Mouse (Mus musculus): ENCODE results near the gene 4921517D22Rik. TPM values are rescaled to one million over a fixed set of nuclear protein-coding genes. Genes with fewer than 3 reads are reported as not detected.
A peak's percentile ranks its signal among the peaks of the same experiment; 100 is the strongest.
"Not testable (repeated sequence)": the region's sequence is repeated elsewhere in the genome, so short reads cannot be mapped to it uniquely, and the experiment has no call there.

Gene 4921517D22Rik
- not detected in 2 replicates for polyA plus RNA-seq (2015; fragmentation: Nextera tagmentation; extraction: Ambion mirVana)

- Histone ChIP-seq H3K9ac (no peak within 1 kb of the TSS), H3K4me2 (no peak within 1 kb of the TSS), H3K9me3 (no peaks in the 10 kb centered on the region), H3K27ac (no peak within 1 kb of the TSS), H3K27me3 (replicated peaks) (no peaks in the 10 kb centered on the region), H3K36me3 (no peaks in the 10 kb centered on the region), H3K4me1 (no peaks in the 10 kb centered on the region), H3K4me3 (replicated peaks) (no peak within 1 kb of the TSS)
- no peak for ATAC-seq (ENCODE audit: insufficient read depth, low FRiP score, low read depth)
- WGBS, result 84% methylated on average over 3 of the region's 3 CpGs
Measured at GRCm38 (mm10) chr13:59694008-59694407, at the start of gene 4921517D22Rik. TSS of gene 4921517D22Rik (minus strand) at chr13:59694108.

- H3K9ac ChIP-seq, result no peak overlapping the region
- ATAC-seq (ENCODE audit: insufficient read depth, low FRiP score, low read depth), result no peak
- H3K9me3 ChIP-seq, result no peaks in the 10 kb centered on the region
- H3K36me3 ChIP-seq, result no peaks in the 10 kb centered on the region
- no peaks in the 10 kb centered on the region for H3K27me3 ChIP-seq (replicated peaks)
- 69% methylated on average over 10 of the region's 10 CpGs for WGBS
- H3K4me2 ChIP-seq, result no peak overlapping the region
- H3K4me3 ChIP-seq (replicated peaks), result no peak overlapping the region
- no peaks in the 10 kb centered on the region for H3K4me1 ChIP-seq
- H3K27ac ChIP-seq, result no peak overlapping the region
Measured at GRCm38 (mm10) chr13:59741697-59742096, 47.8 kb upstream of the 4921517D22Rik start.

GRCm38 (mm10) chr13:59741096-59741495 is 47.2 kb upstream of the 4921517D22Rik start:
- no peak for ATAC-seq (ENCODE audit: insufficient read depth, low FRiP score, low read depth)
- Histone ChIP-seq H3K4me3 (replicated peaks) (no peak overlapping the region), H3K9ac (no peak overlapping the region), H3K27ac (no peak overlapping the region), H3K4me1 (no peaks in the 10 kb centered on the region), H3K4me2 (no peak overlapping the region), H3K36me3 (no peaks in the 10 kb centered on the region), H3K27me3 (replicated peaks) (no peaks in the 10 kb centered on the region), H3K9me3 (no peaks in the 10 kb centered on the region)
- WGBS, result 87% methylated on average over 11 of the region's 11 CpGs

- no peaks in the 10 kb centered on the region for H3K36me3 ChIP-seq
- ATAC-seq (ENCODE audit: insufficient read depth, low FRiP score, low read depth), result peak; percentile 67; the same call in 1 of the 2 replicates
- no peak overlapping the region for H3K27ac ChIP-seq
- H3K4me2 ChIP-seq, result no peak overlapping the region
- H3K9me3 ChIP-seq, result no peaks in the 10 kb centered on the region
- H3K9ac ChIP-seq, result no peak overlapping the region
- H3K4me3 ChIP-seq (replicated peaks), result no peak overlapping the region
- WGBS, result 80% methylated on average over 4 of the region's 4 CpGs
- H3K27me3 ChIP-seq (replicated peaks), result no peaks in the 10 kb centered on the region
- no peaks in the 10 kb centered on the region for H3K4me1 ChIP-seq
Measured at GRCm38 (mm10) chr13:59739397-59739796, 45.5 kb upstream of the 4921517D22Rik start.

GRCm38 (mm10) chr13:59738455-59738854 is 44.5 kb upstream of the 4921517D22Rik start:
- Histone ChIP-seq H3K36me3 (no peaks in the 10 kb centered on the region), H3K27me3 (replicated peaks) (no peaks in the 10 kb centered on the region), H3K4me1 (no peaks in the 10 kb centered on the region), H3K4me2 (no peak overlapping the region), H3K4me3 (replicated peaks) (no peak overlapping the region), H3K9ac (no peak overlapping the region), H3K27ac (no peak overlapping the region), H3K9me3 (no peaks in the 10 kb centered on the region)
- ATAC-seq (ENCODE audit: insufficient read depth, low FRiP score, low read depth), result peak; percentile 76; the same call in 1 of the 2 replicates
- 84% methylated on average over 2 of the region's 2 CpGs for WGBS

GRCm38 (mm10) chr13:59735190-59735589 is 41.3 kb upstream of the 4921517D22Rik start:
- Histone ChIP-seq H3K27ac (no peak overlapping the region), H3K9ac (no peak overlapping the region), H3K9me3 (no peaks in the 10 kb centered on the region), H3K27me3 (replicated peaks) (no peaks in the 10 kb centered on the region), H3K4me3 (replicated peaks) (no peak overlapping the region), H3K4me2 (no peak overlapping the region), H3K4me1 (no peaks in the 10 kb centered on the region), H3K36me3 (no peaks in the 10 kb centered on the region)
- 17% methylated on average over 3 of the region's 3 CpGs for WGBS
- ATAC-seq (ENCODE audit: insufficient read depth, low FRiP score, low read depth), result peak; percentile 32; the same call in 1 of the 2 replicates

GRCm38 (mm10) chr13:59734347-59734746 is 40.4 kb upstream of the 4921517D22Rik start:
- not testable (repeated sequence) for H3K27ac ChIP-seq; H3K4me1 ChIP-seq; H3K4me2 ChIP-seq; H3K36me3 ChIP-seq; H3K9me3 ChIP-seq; ATAC-seq (ENCODE audit: insufficient read depth, low FRiP score, low read depth); H3K4me3 ChIP-seq (replicated peaks); H3K27me3 ChIP-seq (replicated peaks); H3K9ac ChIP-seq
- 37% methylated on average over 6 of the region's 6 CpGs for WGBS

GRCm38 (mm10) chr13:59733936-59734335 is 40.0 kb upstream of the 4921517D22Rik start:
- Histone ChIP-seq H3K27ac (no peak overlapping the region), H3K4me2 (no peak overlapping the region), H3K4me3 (replicated peaks) (no peak overlapping the region), H3K27me3 (replicated peaks) (no peaks in the 10 kb centered on the region), H3K9ac (no peak overlapping the region), H3K9me3 (no peaks in the 10 kb centered on the region), H3K36me3 (no peaks in the 10 kb centered on the region), H3K4me1 (no peaks in the 10 kb centered on the region)
- ATAC-seq (ENCODE audit: insufficient read depth, low FRiP score, low read depth), result no peak
- whole genome bisulfite sequencing, result 76% methylated on average over 4 of the region's 4 CpGs

- Histone ChIP-seq H3K4me2 (no peak within 1 kb of the TSS), H3K36me3 (no peaks in the 10 kb centered on the region), H3K27ac (no peak within 1 kb of the TSS), H3K27me3 (replicated peaks) (no peaks in the 10 kb centered on the region; the same call in 1 of the 2 replicates), H3K9ac (no peak within 1 kb of the TSS), H3K9me3 (no peaks in the 10 kb centered on the region), H3K4me3 (replicated peaks) (no peak within 1 kb of the TSS), H3K4me1 (0 out of 2 replicates have a peak, but pooled peaks cover 3% of the 10 kb centered on the region)
- ATAC-seq (ENCODE audit: insufficient read depth, low FRiP score, low read depth), result no peak
- 49% methylated on average over 7 of the region's 7 CpGs for WGBS
Measured at GRCm38 (mm10) chr13:59731652-59732051, 37.7 kb upstream of the 4921517D22Rik start, which contains the start of gene Spata31d1d. TSS of gene Spata31d1d (minus strand) at chr13:59731752.

GRCm38 (mm10) chr13:59728378-59729093 is 34.6 kb upstream of the 4921517D22Rik start:
- H3K27me3 ChIP-seq (replicated peaks), result no peaks in the 10 kb centered on the region; the same call in 1 of the 2 replicates
- peak; percentile 78 for ATAC-seq (ENCODE audit: insufficient read depth, low FRiP score, low read depth)
- WGBS, result 24% methylated on average over 7 of the region's 7 CpGs

GRCm38 (mm10) chr13:59726139-59726867 is 32.4 kb upstream of the 4921517D22Rik start:
- Histone ChIP-seq H3K4me3 (replicated peaks) (no peak overlapping the region), H3K9ac (no peak overlapping the region), H3K4me2 (peak overlapping the region; percentile 33), H3K27me3 (replicated peaks) (no peaks in the 10 kb centered on the region; the same call in 1 of the 2 replicates), H3K27ac (no peak overlapping the region), H3K9me3 (no peaks in the 10 kb centered on the region), H3K4me1 (0 out of 2 replicates have a peak, but pooled peaks cover 3% of the 10 kb centered on the region), H3K36me3 (no peaks in the 10 kb centered on the region)
- ATAC-seq (ENCODE audit: insufficient read depth, low FRiP score, low read depth), result no peak
- 26% methylated on average over 29 of the region's 29 CpGs for WGBS

More at GRCm38 (mm10) chr13:59728378-59729093, 34.6 kb upstream of the 4921517D22Rik start:
- 0 out of 2 replicates have a peak, but pooled peaks cover 3% of the 10 kb centered on the region for H3K4me1 ChIP-seq
- no peak overlapping the region for H3K4me2 ChIP-seq
- H3K9ac ChIP-seq, result no peak overlapping the region
- no peak overlapping the region for H3K4me3 ChIP-seq (replicated peaks)
- H3K27ac ChIP-seq, result no peak overlapping the region
- H3K36me3 ChIP-seq, result no peaks in the 10 kb centered on the region
- no peaks in the 10 kb centered on the region for H3K9me3 ChIP-seq

GRCm38 (mm10) chr13:59722089-59722488 is 28.2 kb upstream of the 4921517D22Rik start:
- not testable (repeated sequence) for H3K4me1 ChIP-seq; H3K4me2 ChIP-seq; ATAC-seq (ENCODE audit: insufficient read depth, low FRiP score, low read depth); H3K27me3 ChIP-seq (replicated peaks); H3K4me3 ChIP-seq (replicated peaks); H3K9ac ChIP-seq; H3K9me3 ChIP-seq; H3K36me3 ChIP-seq; H3K27ac ChIP-seq
- WGBS, result 75% methylated on average over 1 of the region's 1 CpGs

All from stomach, embryonic 15.5 days (tissue).